Mouse (Mus musculus) left cerebral cortex, adult 18-20 months (tissue): ENCODE measurements around the gene Gm7682. TPM values are rescaled to one million over a fixed set of nuclear protein-coding genes. Genes with fewer than 3 reads are reported as not detected.
"Not testable (repeated sequence)": the region's sequence is repeated elsewhere in the genome, so short reads cannot be mapped to it uniquely, and the experiment has no call there.

ENCODE experiments used
- DNase-seq, 2 experiments: peaks; one replicate each; pipeline ENCODE4 v3.0.0; 2021 to 2022; ENCODE audit warnings: low spot score in 2 of 2, mixed read lengths in 1 of 2
- long read RNA-seq, 2 experiments: library from polyadenylated mRNA; stranded (forward); transcript quantifications; one replicate each; pipeline ENCODE4 v2.0.0; 2021
- total RNA-seq, 2 experiments: library from RNA; stranded (reverse); gene quantifications; 2 replicates each; pipeline ENCODE4 v1.2.3; 2021

Gm7682 gene
- not detected for total RNA-seq
- long read RNA-seq, experiment 1 = 0 reads
- long read RNA-seq, experiment 2 = 0 reads

DNA sequence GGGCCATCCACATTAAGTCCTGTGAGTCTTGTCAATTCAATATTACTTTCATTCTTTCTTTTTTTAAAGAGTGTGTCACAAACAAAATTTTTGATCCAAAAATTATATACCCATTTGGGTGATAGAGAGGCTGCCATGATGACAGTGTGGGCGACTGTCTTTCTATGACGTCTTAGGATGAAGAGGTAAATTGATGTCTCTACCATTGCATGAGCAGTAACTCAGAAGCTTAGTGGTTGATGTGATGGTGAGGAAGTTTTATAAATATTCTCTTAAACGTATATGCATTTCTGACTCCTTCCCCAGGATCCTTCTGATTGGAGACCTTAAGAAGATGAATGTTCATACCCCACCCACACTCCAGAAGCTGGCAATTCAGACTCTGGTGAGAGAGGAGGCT is at the start of gene Gm7682:
TSS of gene Gm7682 (plus strand) at position 301 of the 400 bp plus-strand sequence.
- not testable (repeated sequence) for DNase-seq

Other genes with a start within 250 kb of the Gm7682 start
- not detected for gene Gm3106, start 227.8 kb upstream of the Gm7682 start, total RNA-seq
- gene A430089I19Rik, start 139.0 kb upstream of the Gm7682 start, total RNA-seq = not detected
- gene Gm6502, start 131.3 kb upstream of the Gm7682 start, total RNA-seq = not detected
- gene AA792892, start 106.0 kb upstream of the Gm7682 start, total RNA-seq = not detected
- gene Gm3139, start 80.5 kb downstream of the Gm7682 start, total RNA-seq = not detected
- not detected for gene Gm3147, start 170.6 kb downstream of the Gm7682 start, total RNA-seq
- gene Gm6509, start 178.2 kb downstream of the Gm7682 start, total RNA-seq = not detected
- not detected for gene Gm6205, start 202.6 kb downstream of the Gm7682 start, total RNA-seq